Mouse (Mus musculus) adrenal gland, postnatal 36 days (tissue): Measurements from ENCODE around the gene Gm26938. TPM values are rescaled to one million over a fixed set of nuclear protein-coding genes. Genes with fewer than 3 reads are reported as not detected.

Experiments
- DNase-seq, 2 experiments: peaks; one replicate each; pipeline ENCODE4 v3.0.0; 2021; ENCODE audit warnings: mixed read lengths in 1 of 2
- microRNA-seq: library from miRNA; unstranded; fragments of <30 nt; microRNA quantifications from one replicate; pipeline ENCODE4 v1.2.0, GENCODE M21; 2021
- total RNA-seq, 2 experiments: library from RNA; stranded (reverse); gene quantifications; 2 replicates each; pipeline ENCODE4 v1.2.3; 2021

The Gm26938 gene
- total RNA-seq, 2 experiments from 2014 or later = not detected

- no peak for DNase-seq
These were observed 32.1 kb downstream of the Gm26938 start for GRCm38 (mm10) chr5:139794137-139794536.

GRCm38 (mm10) chr5:139793338-139794089 is 32.7 kb downstream of the Gm26938 start:
- DNase-seq = peak; percentile 53 to 60

- DNase-seq = no peak
These were observed 33.3 kb downstream of the Gm26938 start for GRCm38 (mm10) chr5:139792966-139793337.

GRCm38 (mm10) chr5:139792159-139792775 is 33.9 kb downstream of the Gm26938 start:
- no peak for DNase-seq

- peak; percentile 99 for DNase-seq
These were observed 34.7 kb downstream of the Gm26938 start, which contains the start of gene Mafk for GRCm38 (mm10) chr5:139791227-139792158. Gene Mafk, plus strand, starts transcription at chr5:139791513.

GRCm38 (mm10) chr5:139789466-139789865 is 36.7 kb downstream of the Gm26938 start:
- DNase-seq = no peak

- DNase-seq = no peak
These were observed 44.8 kb downstream of the Gm26938 start for GRCm38 (mm10) chr5:139781406-139781805.

GRCm38 (mm10) chr5:139776966-139777365 is 49.2 kb downstream of the Gm26938 start:
- no peak for DNase-seq

- DNase-seq = peak; percentile 97 to 98
These were observed 50.8 kb downstream of the Gm26938 start, which contains the start of gene Ints1 for GRCm38 (mm10) chr5:139775216-139775926. Gene Ints1, minus strand, starts transcription at chr5:139775674.

GRCm38 (mm10) chr5:139768216-139768615 is 58.0 kb downstream of the Gm26938 start:
- no peak for DNase-seq

GRCm38 (mm10) chr5:139764296-139764695 is 61.9 kb downstream of the Gm26938 start:
- DNase-seq = peak; percentile 25 to 28

GRCm38 (mm10) chr5:139758096-139758495 is 68.1 kb downstream of the Gm26938 start:
- no peak for DNase-seq

Small RNA genes within 50 kb of the gene (microRNA-seq; reads per million reads assigned to microRNA genes)
- not detected for gene Mir7037

Other genes starting within 250 kb of the Gm26938 start
- 10 to 100 TPM; 10.5 to 11.2 TPM for gene Micall2, start 90.1 kb downstream of the Gm26938 start, total RNA-seq
- gene Ints1, start 50.7 kb downstream of the Gm26938 start, total RNA-seq = 10 to 100 TPM; 51.3 to 54.3 TPM
- 10 to 100 TPM; 31.2 to 45.8 TPM for gene Mafk, start 34.9 kb downstream of the Gm26938 start, total RNA-seq
- gene Tmem184a, start 6.5 kb downstream of the Gm26938 start, total RNA-seq = under 1 TPM; 0.20 to 0.23 TPM
- 10 to 100 TPM; 21.6 to 22.7 TPM for gene Psmg3, start 478 bp upstream of the Gm26938 start, total RNA-seq
- gene Elfn1, start 81.5 kb upstream of the Gm26938 start, total RNA-seq = 10 to 100 TPM in 1 of 2 experiments, under 1 TPM in 1; 0.46 to 20.1 TPM